Mouse (Mus musculus) neutrophil, adult 83 days (primary cell): Measurements from ENCODE around the gene Selenbp2. TPM values are rescaled to one million over a fixed set of nuclear protein-coding genes. Genes with fewer than 3 reads are reported as not detected.

Experiments
- total RNA-seq, 2 experiments: library from RNA; stranded (reverse); gene quantifications; one replicate each; pipeline ENCODE4 v1.2.4; 2023

Gene Selenbp2
- 1 to 10 TPM; 3.4 to 4.4 TPM for total RNA-seq

DNA sequence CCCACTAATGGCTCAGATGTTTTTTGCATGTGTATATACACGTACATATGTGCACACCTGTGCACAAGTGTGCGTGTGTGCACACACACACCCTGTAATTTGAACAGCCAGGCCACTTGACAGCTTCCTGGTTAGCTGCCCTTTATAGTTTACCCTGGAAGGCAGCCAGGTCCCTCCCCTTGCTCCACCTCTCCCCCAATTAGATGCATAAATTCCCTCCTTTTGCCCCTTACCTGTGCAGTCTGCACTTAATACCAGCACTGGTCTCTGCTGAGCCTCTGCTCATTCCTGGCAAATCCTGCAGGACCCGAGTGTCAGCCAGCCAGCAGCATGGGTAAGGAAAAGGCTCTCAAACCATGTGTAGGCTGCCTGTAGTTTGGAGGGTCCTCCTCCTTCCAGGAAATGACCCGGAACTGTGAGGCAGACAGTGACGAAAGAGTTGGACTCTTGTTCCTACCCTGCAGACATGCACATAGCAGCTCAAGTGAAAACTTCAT, at the start of gene Selenbp2:
TSS of gene Selenbp2 (plus strand) at position 228 of the 497 bp plus-strand sequence.

GRCm38 (mm10) chr3:94658740-94659095, 34.6 kb upstream of the Selenbp2 start, which contains the start of gene Tuft1:
Tuft1 (minus strand) TSS chr3:94658872.

Other genes with a start within 250 kb of the Selenbp2 start
- gene Oaz3, start 249.6 kb upstream of the Selenbp2 start, total RNA-seq = not detected
- gene Celf3, start 215.3 kb upstream of the Selenbp2 start, total RNA-seq = not detected
- 1 to 10 TPM in 1 of 2 experiments, not detected in 1; 2.6 TPM for gene Riiad1, start 213.2 kb upstream of the Selenbp2 start, total RNA-seq
- gene Snx27, start 110.8 kb upstream of the Selenbp2 start, total RNA-seq = 10 to 100 TPM; 47.4 to 52.1 TPM
- gene Gm10972, start 50.4 kb upstream of the Selenbp2 start, total RNA-seq = not detected
- 1 to 10 TPM; 1.0 to 2.1 TPM for gene Tuft1, start 34.7 kb upstream of the Selenbp2 start, total RNA-seq
- gene Cgn, start 92.9 kb downstream of the Selenbp2 start, total RNA-seq = 1 to 10 TPM; 2.2 to 2.4 TPM
- 10 to 100 TPM; 28.3 to 29.5 TPM for gene Pogz, start 144.0 kb downstream of the Selenbp2 start, total RNA-seq
- gene Psmb4, start 193.4 kb downstream of the Selenbp2 start, total RNA-seq = 100 to 1,000 TPM; 195 to 207 TPM
- 10 to 100 TPM; 22.3 to 30.2 TPM for gene Selenbp1, start 239.5 kb downstream of the Selenbp2 start, total RNA-seq